Mouse (Mus musculus): ENCODE results near the gene Leng9. TPM values are rescaled to one million over a fixed set of nuclear protein-coding genes. Genes with fewer than 3 reads are reported as not detected.

The Leng9 gene
- polyA plus RNA-seq, 1 experiment from 2014 or later, result 1.2 TPM

DNA sequence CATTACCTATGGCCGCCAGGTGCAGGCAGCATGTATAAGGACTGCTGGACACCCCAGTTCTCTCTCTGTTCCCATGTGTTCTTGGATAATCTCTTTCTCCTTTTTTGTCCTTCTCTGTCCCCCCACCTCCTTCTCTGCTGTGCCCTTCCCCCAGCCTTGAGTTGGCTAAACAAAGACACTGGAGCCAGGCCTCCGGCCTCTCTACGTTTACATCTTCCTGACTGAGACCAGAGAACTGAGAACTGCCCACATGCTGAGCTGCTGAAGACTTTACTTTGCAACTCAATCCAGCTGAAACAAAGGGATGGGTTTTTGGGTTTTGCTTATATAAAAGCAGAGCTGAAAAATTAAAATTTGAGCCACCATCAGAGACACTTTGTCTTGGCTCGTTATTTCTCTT lies 4.8 kb upstream of the Leng9 start:
- Histone ChIP-seq H3K9me3 (replicated peaks; ENCODE audit: control insufficient read depth, low read length) (no peaks in the 10 kb centered on the region), H3K36me3 (ENCODE audit: control insufficient read depth, insufficient read depth) (no peaks in the 10 kb centered on the region), H3K4me1 (ENCODE audit: control insufficient read depth, low read depth, low read length) (peaks cover 16% of the 10 kb centered on the region), H3K4me3 (ENCODE audit: low read depth, low read length) (no peak overlapping the region), H3K27ac (ENCODE audit: low read length) (no peak overlapping the region), H3K4me2 (ENCODE audit: low read depth, low read length) (no peak overlapping the region), H3K9ac (ENCODE audit: low read depth, low read length) (no peak overlapping the region), H3K27me3 (ENCODE audit: control insufficient read depth, insufficient read depth, low read depth, low read length) (peaks cover 4% of the 10 kb centered on the region; the same call in 1 of the 2 replicates)
- 58% methylated on average over 4 of the region's 4 CpGs for WGBS (ENCODE audit: insufficient replicate concordance)
- ATAC-seq (ENCODE audit: low read depth), result no peak

DNA sequence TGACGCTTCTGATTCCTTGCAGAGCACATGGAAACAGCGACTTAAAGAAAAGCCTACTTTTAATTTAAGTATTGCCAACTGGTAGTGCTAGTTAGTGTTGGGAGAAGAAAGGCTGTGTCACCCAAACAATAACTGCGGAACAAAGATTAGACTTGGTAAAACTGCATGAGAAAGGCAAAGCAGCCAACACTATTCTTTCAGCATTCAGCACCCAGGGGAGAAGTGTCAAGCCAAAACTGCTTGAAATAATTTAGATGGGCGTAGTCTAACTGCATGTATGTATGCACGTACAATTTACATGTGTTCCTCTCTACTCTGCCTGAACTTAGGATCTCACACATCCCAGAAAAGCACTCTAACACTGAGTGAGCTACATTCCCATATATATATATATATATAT lies 4.2 kb upstream of the Leng9 start:
- Histone ChIP-seq H3K9me3 (replicated peaks; ENCODE audit: control insufficient read depth, low read length) (no peaks in the 10 kb centered on the region), H3K27ac (ENCODE audit: low read length) (no peak overlapping the region), H3K36me3 (ENCODE audit: control insufficient read depth, insufficient read depth) (no peaks in the 10 kb centered on the region), H3K9ac (ENCODE audit: low read depth, low read length) (no peak overlapping the region), H3K4me1 (ENCODE audit: control insufficient read depth, low read depth, low read length) (peaks cover 18% of the 10 kb centered on the region), H3K27me3 (ENCODE audit: control insufficient read depth, insufficient read depth, low read depth, low read length) (peaks cover 4% of the 10 kb centered on the region; the same call in 1 of the 2 replicates), H3K4me3 (ENCODE audit: low read depth, low read length) (no peak overlapping the region), H3K4me2 (ENCODE audit: low read depth, low read length) (no peak overlapping the region)
- 51% methylated on average over 5 of the region's 5 CpGs for WGBS (ENCODE audit: insufficient replicate concordance)
- no peak for ATAC-seq (ENCODE audit: low read depth)

DNA sequence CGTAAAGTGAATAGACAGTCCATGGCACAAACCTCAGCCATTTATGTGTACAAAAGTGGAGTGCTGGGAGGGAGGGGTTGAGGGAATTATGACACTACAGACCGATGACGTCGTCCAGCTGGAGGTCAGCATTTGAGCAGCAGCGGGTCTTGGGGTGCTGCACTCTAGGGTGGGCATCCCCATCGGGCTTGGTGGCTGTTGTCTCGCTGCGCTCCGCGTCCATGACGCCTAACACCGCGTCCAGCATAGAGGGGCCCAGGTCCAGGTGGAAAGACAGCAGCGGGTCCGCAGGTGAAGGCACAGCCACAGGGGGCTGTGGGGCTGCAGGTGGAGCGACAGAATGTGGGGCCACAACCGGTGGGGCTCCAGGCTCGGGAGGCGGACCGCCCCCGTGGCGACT lies 1.1 kb upstream of the Leng9 start:
- Histone ChIP-seq H3K9me3 (replicated peaks; ENCODE audit: control insufficient read depth, low read length) (no peaks in the 10 kb centered on the region), H3K9ac (ENCODE audit: low read depth, low read length) (no peak overlapping the region), H3K27me3 (ENCODE audit: control insufficient read depth, insufficient read depth, low read depth, low read length) (peaks cover 4% of the 10 kb centered on the region; the same call in 1 of the 2 replicates), H3K27ac (ENCODE audit: low read length) (no peak overlapping the region), H3K4me1 (ENCODE audit: control insufficient read depth, low read depth, low read length) (peaks cover 41% of the 10 kb centered on the region), H3K4me3 (ENCODE audit: low read depth, low read length) (peak overlapping the region; percentile 88), H3K36me3 (ENCODE audit: control insufficient read depth, insufficient read depth) (peaks cover 14% of the 10 kb centered on the region), H3K4me2 (ENCODE audit: low read depth, low read length) (peak overlapping the region; percentile 97)
- ATAC-seq (ENCODE audit: low read depth), result no peak
- 23% methylated on average over 22 of the region's 22 CpGs for WGBS (ENCODE audit: insufficient replicate concordance)

DNA sequence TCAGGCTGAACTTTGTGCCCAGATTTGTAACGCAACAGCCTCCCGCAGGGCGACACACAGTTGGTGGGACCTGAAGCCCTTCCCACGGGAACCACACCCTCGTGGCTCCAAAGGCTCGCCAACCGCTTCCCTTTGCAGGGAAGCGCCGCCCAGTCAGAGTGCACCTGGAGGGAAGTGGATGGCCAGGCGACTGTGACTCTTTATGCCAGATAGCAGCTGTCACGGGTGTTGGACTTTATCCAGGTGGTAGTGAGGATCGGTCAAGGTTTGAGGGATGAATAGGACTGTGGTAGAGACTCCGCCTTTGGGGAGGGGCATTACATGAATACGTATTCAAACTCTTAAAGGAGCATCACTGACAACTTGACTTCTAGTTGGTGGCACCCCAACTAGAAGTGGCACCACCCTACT lies 642 bp upstream of the Leng9 start:
- Histone ChIP-seq H3K4me2 (ENCODE audit: low read depth, low read length) (peak overlapping the region; percentile 97), H3K27me3 (ENCODE audit: control insufficient read depth, insufficient read depth, low read depth, low read length) (peaks cover 4% of the 10 kb centered on the region; the same call in 1 of the 2 replicates), H3K9me3 (replicated peaks; ENCODE audit: control insufficient read depth, low read length) (no peaks in the 10 kb centered on the region), H3K4me1 (ENCODE audit: control insufficient read depth, low read depth, low read length) (peaks cover 43% of the 10 kb centered on the region), H3K9ac (ENCODE audit: low read depth, low read length) (peak overlapping the region; percentile 88; the same call in 1 of the 2 replicates), H3K4me3 (ENCODE audit: low read depth, low read length) (peak overlapping the region; percentile 88), H3K27ac (ENCODE audit: low read length) (peak overlapping the region; percentile 97; the same call in 1 of the 2 replicates), H3K36me3 (ENCODE audit: control insufficient read depth, insufficient read depth) (peaks cover 18% of the 10 kb centered on the region)
- WGBS (ENCODE audit: insufficient replicate concordance), result 3% methylated on average over 14 of the region's 14 CpGs
- ATAC-seq (ENCODE audit: low read depth), result peak; percentile 67

DNA sequence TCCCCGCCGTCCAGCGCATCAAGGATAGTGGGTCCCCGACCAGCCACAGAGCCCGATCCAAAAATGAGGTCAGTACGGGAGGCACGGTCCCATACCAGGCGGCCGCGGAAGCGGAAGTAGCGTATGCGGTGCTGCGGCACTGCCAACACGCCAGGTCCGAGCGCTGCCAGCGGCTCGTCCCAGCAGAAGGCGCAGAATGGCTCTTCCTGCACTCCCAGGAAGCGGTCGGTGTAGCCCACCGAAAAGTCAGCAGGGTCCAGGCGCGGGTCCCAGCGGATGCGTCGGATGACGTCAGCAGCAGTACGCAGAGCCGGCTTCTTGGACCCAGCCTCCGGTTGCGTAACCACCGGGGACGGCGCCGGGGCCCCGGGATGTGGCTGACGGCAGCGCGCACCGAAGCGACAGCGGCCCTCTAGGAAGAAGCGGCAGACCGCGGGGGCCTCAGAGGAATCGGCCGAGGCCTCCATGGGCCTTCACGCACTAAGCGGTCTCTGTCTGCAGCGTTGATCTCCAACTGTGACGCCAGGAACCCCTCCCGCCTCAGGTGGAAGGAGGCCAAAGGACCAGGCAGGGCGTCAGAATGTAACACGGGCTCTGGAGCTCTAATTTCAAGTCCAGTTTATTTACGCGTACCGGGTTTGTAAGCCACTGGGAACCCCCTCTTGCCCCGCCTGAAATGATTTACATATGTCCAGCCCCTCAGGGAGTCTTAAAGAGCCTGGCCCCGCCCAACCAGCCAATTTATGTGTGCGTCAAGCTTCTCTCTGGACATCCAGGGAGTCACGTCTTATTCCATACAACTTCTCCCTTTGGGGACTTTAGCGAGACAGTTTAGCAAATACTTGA lies 742 bp downstream of the Leng9 start:
- H3K4me2 ChIP-seq (ENCODE audit: low read depth, low read length), result peak overlapping the region; percentile 97
- peak overlapping the region; percentile 88 for H3K4me3 ChIP-seq (ENCODE audit: low read depth, low read length)
- under 1% methylated on average over 64 of the region's 64 CpGs for WGBS (ENCODE audit: insufficient replicate concordance)
- peak overlapping the region; percentile 97 for H3K27ac ChIP-seq (ENCODE audit: low read length)
- peak; percentile 72 for ATAC-seq (ENCODE audit: low read depth)
- peaks cover 43% of the 10 kb centered on the region for H3K4me1 ChIP-seq (ENCODE audit: control insufficient read depth, low read depth, low read length)
- no peaks in the 10 kb centered on the region for H3K9me3 ChIP-seq (replicated peaks; ENCODE audit: control insufficient read depth, low read length)
- peaks cover 32% of the 10 kb centered on the region for H3K36me3 ChIP-seq (ENCODE audit: control insufficient read depth, insufficient read depth)
- peak overlapping the region; percentile 88 for H3K9ac ChIP-seq (ENCODE audit: low read depth, low read length)
- H3K27me3 ChIP-seq (ENCODE audit: control insufficient read depth, insufficient read depth, low read depth, low read length), result peaks cover 4% of the 10 kb centered on the region; the same call in 1 of the 2 replicates

DNA sequence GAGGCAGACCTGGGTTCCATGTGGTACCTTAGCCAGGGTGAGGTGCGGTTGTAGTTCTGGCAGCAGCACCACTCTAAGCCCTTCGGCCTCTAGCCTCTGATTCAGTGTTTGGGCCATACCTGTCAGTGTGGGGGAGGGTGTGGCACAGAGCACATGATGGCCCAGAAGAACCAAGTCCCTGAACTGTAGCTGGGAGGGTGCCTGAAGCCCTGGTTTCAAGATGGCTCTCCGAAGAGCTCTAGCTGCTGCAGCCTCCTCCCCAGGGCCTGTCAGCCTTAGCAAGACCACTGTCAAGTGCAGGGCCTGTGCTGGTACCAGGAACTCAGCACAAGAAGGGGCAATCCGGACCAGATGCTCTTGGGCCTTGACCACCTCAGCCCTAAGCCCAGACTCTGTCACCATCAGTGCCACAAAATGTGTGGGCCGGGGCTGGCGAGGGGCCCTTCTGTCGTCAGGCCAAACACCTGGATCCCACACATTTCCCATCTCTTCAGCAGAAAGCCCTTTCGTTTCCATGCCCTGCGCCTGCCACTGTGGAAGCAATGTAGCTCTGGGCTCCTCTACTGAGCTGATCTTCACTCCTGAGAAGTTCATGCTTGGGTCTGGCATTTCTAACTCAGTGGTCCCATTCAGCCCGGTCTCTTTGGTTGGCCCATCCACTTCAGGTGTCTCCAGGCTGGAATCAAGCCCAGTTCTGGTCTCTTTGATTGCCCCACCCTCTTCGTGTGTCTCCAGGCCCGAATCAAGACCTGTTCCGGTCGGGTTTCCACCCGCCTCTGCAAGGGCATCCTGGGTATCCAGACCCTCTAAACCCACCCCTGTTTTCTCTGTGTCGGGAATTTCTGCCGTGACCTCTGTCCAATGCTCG lies 1.6 kb downstream of the Leng9 start:
- Histone ChIP-seq H3K9ac (ENCODE audit: low read depth, low read length) (peak overlapping the region; percentile 88), H3K36me3 (ENCODE audit: control insufficient read depth, insufficient read depth) (peaks cover 41% of the 10 kb centered on the region), H3K4me2 (ENCODE audit: low read depth, low read length) (peak overlapping the region; percentile 97), H3K27ac (ENCODE audit: low read length) (peak overlapping the region; percentile 97), H3K27me3 (ENCODE audit: control insufficient read depth, insufficient read depth, low read depth, low read length) (peaks cover 4% of the 10 kb centered on the region; the same call in 1 of the 2 replicates), H3K4me1 (ENCODE audit: control insufficient read depth, low read depth, low read length) (peaks cover 43% of the 10 kb centered on the region), H3K4me3 (ENCODE audit: low read depth, low read length) (peak overlapping the region; percentile 88), H3K9me3 (replicated peaks; ENCODE audit: control insufficient read depth, low read length) (no peaks in the 10 kb centered on the region)
- WGBS (ENCODE audit: insufficient replicate concordance), result 35% methylated on average over 18 of the region's 18 CpGs
- ATAC-seq (ENCODE audit: low read depth), result no peak

DNA sequence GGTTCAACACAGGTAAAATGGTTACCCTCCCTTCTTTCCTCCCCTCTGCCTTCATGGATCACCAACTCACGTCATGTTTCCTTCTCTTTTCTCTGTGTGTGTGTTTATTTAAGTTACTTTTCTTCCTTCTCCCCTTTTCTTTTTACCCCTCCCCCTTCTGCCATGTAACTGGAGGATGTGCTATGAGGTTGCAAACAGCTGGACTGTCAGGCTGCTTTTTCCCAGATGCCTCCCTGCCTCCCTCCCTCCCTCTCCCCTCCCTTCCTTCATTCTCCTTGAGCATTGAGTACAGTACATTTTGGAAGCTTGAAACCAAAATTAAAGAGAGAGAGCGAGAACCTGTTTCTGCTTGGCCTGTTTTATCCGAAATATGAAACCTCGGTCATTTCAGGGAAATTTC lies 2.3 kb downstream of the Leng9 start:
- Histone ChIP-seq H3K27me3 (ENCODE audit: control insufficient read depth, insufficient read depth, low read depth, low read length) (peaks cover 4% of the 10 kb centered on the region; the same call in 1 of the 2 replicates), H3K9me3 (replicated peaks; ENCODE audit: control insufficient read depth, low read length) (no peaks in the 10 kb centered on the region), H3K4me1 (ENCODE audit: control insufficient read depth, low read depth, low read length) (peaks cover 43% of the 10 kb centered on the region), H3K36me3 (ENCODE audit: control insufficient read depth, insufficient read depth) (peaks cover 48% of the 10 kb centered on the region), H3K9ac (ENCODE audit: low read depth, low read length) (no peak overlapping the region), H3K4me2 (ENCODE audit: low read depth, low read length) (no peak overlapping the region), H3K4me3 (ENCODE audit: low read depth, low read length) (no peak overlapping the region), H3K27ac (ENCODE audit: low read length) (no peak overlapping the region)
- no peak for ATAC-seq (ENCODE audit: low read depth)
- 80% methylated on average over 4 of the region's 4 CpGs for WGBS (ENCODE audit: insufficient replicate concordance)

DNA sequence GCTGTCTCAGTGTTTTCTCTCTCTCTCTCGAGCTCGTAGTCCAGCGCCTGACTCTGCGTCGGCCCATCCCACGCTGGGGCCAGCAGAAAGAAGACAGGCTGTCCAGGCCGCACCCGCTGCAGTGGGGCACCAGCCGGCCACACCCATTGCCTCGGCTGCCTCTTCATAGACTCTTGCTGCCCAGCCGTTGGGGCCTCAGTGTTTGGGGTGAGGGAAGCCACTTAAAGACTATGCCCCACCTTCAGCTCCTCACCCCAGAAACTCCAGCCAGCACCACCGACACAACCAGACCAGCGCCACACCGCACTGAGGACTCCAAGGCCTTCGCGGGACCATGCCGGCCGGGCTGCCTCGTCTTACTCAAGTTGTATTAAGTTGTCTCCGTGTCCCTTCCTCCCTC lies 2.8 kb downstream of the Leng9 start:
- Histone ChIP-seq H3K4me1 (ENCODE audit: control insufficient read depth, low read depth, low read length) (peaks cover 43% of the 10 kb centered on the region), H3K4me2 (ENCODE audit: low read depth, low read length) (no peak overlapping the region), H3K4me3 (ENCODE audit: low read depth, low read length) (no peak overlapping the region), H3K9ac (ENCODE audit: low read depth, low read length) (no peak overlapping the region), H3K9me3 (replicated peaks; ENCODE audit: control insufficient read depth, low read length) (no peaks in the 10 kb centered on the region), H3K27ac (ENCODE audit: low read length) (no peak overlapping the region), H3K27me3 (ENCODE audit: control insufficient read depth, insufficient read depth, low read depth, low read length) (peaks cover 4% of the 10 kb centered on the region; the same call in 1 of the 2 replicates), H3K36me3 (ENCODE audit: control insufficient read depth, insufficient read depth) (peaks cover 53% of the 10 kb centered on the region)
- no peak for ATAC-seq (ENCODE audit: low read depth)
- WGBS (ENCODE audit: insufficient replicate concordance), result 66% methylated on average over 20 of the region's 20 CpGs

All from liver, embryonic 16.5 days (tissue).